ENCODE assay signal across 22 mouse cellular contexts in genomic region chr4:73748219-73748618, GRCm38 (mm10). TPM values are rescaled to one million over a fixed set of nuclear protein-coding genes. Genes with fewer than 3 reads are reported as not detected.
DNase-seq lines count a peak whose midpoint lies in the region; TF ChIP-seq lines count a peak whose summit lies in the region.
"Had no signal": no experiment of that assay in that cellular context is flagged by ENCODE, and none has a peak within 500 bp of the region (broad histone marks: within the 10 kb centered on the region; RNA-seq: fewer than 3 reads in every experiment).

No protein-coding gene starts in this region.

- peak; percentile 91 for TF ChIP-seq EP300 in CH12.LX (IDR thresholded peaks at IDR 0.05; ENCODE audit: low read length)

- no peak for TF ChIP-seq CTCF in CH12.LX (conservative IDR thresholded peaks at IDR 0.05 in 1 of 2, IDR thresholded peaks at IDR 0.05 in 1 of 2; ENCODE audit: low read depth in 2 of 2, low read length in 2 of 2)

- TF ChIP-seq POLR2A in CH12.LX (IDR thresholded peaks at IDR 0.05; ENCODE audit: low read depth, low read length), result no peak

- H3K9ac ChIP-seq in CH12.LX (ENCODE audit: insufficient read depth, low read depth), result no peak overlapping the region
- H3K9ac ChIP-seq: embryonic facial prominence, embryonic 12.5 days; forebrain, embryonic 13.5 days; forebrain, embryonic 15.5 days; forebrain, postnatal 0 days had no signal

- TF ChIP-seq RAD21 in CH12.LX (IDR thresholded peaks at IDR 0.05; ENCODE audit: low read depth, low read length), result no peak

- H3K27ac ChIP-seq in CH12.LX (ENCODE audit: insufficient read depth, low read depth), result no peak overlapping the region
- H3K27ac ChIP-seq: embryonic facial prominence, embryonic 10.5 days; embryonic facial prominence, embryonic 12.5 days; forebrain, embryonic 13.5 days; forebrain, embryonic 15.5 days had no signal

- H3K4me1 ChIP-seq in CH12.LX (ENCODE audit: control insufficient read depth in 1 of 2, insufficient read depth in 2 of 2), result 0 out of 4 replicates have a peak, but pooled peaks cover 0 to 2% of the 10 kb centered on the region in 2 experiments
- H3K4me1 ChIP-seq: embryonic facial prominence, embryonic 10.5 days; embryonic facial prominence, embryonic 12.5 days; forebrain, embryonic 13.5 days; forebrain, embryonic 15.5 days had no signal

- no peaks in the 10 kb centered on the region for H3K79me2 ChIP-seq in CH12.LX (replicated peaks; ENCODE audit: control insufficient read depth, extremely low read depth, insufficient read depth, poor library complexity, severe bottlenecking)

- H3K27me3 ChIP-seq in CH12.LX (replicated peaks), result no peaks in the 10 kb centered on the region
- H3K27me3 ChIP-seq: embryonic facial prominence, embryonic 12.5 days; forebrain, embryonic 13.5 days; forebrain, embryonic 15.5 days had no signal

- H3K4me2 ChIP-seq in CH12.LX (ENCODE audit: insufficient read depth, low read depth, poor library complexity, severe bottlenecking), result peak overlapping the region; percentile 60
- H3K4me2 ChIP-seq: embryonic facial prominence, embryonic 12.5 days; forebrain, embryonic 13.5 days; forebrain, embryonic 15.5 days had no signal

- H3K4me3 ChIP-seq in CH12.LX (replicated peaks in 1 of 3; ENCODE audit: low read depth in 2 of 3, low read length in 2 of 3, poor library complexity in 1 of 3), result no peak overlapping the region
- H3K4me3 ChIP-seq: embryonic facial prominence, embryonic 10.5 days; embryonic facial prominence, embryonic 12.5 days; forebrain, embryonic 13.5 days; forebrain, embryonic 15.5 days had no signal

- dilution Hi-C loops in CH12.LX (cut with MboI; ENCODE audit: extremely low pct_ligation_motif_present, extremely low pct_unique_long_range_greater_than_20kb, low sequenced_read_pairs), result no loop called here

- no peaks in the 10 kb centered on the region for H3K36me3 ChIP-seq in CH12.LX (replicated peaks in 1 of 2; ENCODE audit: control insufficient read depth in 1 of 2, insufficient read depth in 1 of 2, low read length in 1 of 2)
- H3K36me3 ChIP-seq: embryonic facial prominence, embryonic 10.5 days; embryonic facial prominence, embryonic 12.5 days; forebrain, embryonic 15.5 days had no signal

- peak; percentile 6 for DNase-seq in adrenal gland, postnatal 10 days
- DNase-seq in adrenal gland, postnatal 4 days (ENCODE audit: low spot score in 2 of 2), result no peak
- DNase-seq in 416B (ENCODE audit: low read depth) (peak; percentile 0), CH12.LX (ENCODE audit: extremely low read depth) (no peak)
- no peak for DNase-seq in gastrocnemius, postnatal 4 days (ENCODE audit: low spot score in 2 of 2)
- no peak for DNase-seq in cerebellum, postnatal 10 days
- DNase-seq: adrenal gland, adult 8-10 months; adrenal gland, postnatal 36 days; B cell, adult 2 months; cerebellum, adult 11 months; cerebellum, adult 18-20 months; cerebellum, adult 8-10 months; cerebellum, adult 9-11 months; cerebellum, postnatal 25 days; forebrain, postnatal 0 days had no signal

- peaks cover 26% of the 10 kb centered on the region for H3K9me3 ChIP-seq in CH12.LX (replicated peaks; ENCODE audit: low read length)
- H3K9me3 ChIP-seq: embryonic facial prominence, embryonic 10.5 days; embryonic facial prominence, embryonic 12.5 days; forebrain, embryonic 13.5 days; forebrain, embryonic 15.5 days had no signal

- in situ Hi-C loops in CH12.LX (cut with MboI; ENCODE audit: low pct_ligation_motif_present, low pct_unique_long_range_greater_than_20kb, low sequenced_read_pairs), result no loop called here

TF ChIP-seq in CH12.LX, 34 proteins besides CTCF, POLR2A, EP300 and RAD21:
- TF ChIP-seq USF1 (IDR thresholded peaks at IDR 0.05; ENCODE audit: low read depth, low read length) (no peak), GABPA (IDR thresholded peaks at IDR 0.05; ENCODE audit: insufficient replicate concordance, low read depth, low read length) (no peak), USF2 (conservative IDR thresholded peaks at IDR 0.05; ENCODE audit: low read depth, low read length) (no peak), ZNF384 (IDR thresholded peaks at IDR 0.05; ENCODE audit: low read depth, low read length) (no peak), SIN3A (IDR thresholded peaks at IDR 0.05; ENCODE audit: low read length) (no peak), MYC (IDR thresholded peaks at IDR 0.05; ENCODE audit: low read depth, low read length) (peak; percentile 59; the same call in 1 of the 2 replicates), UBTF (IDR thresholded peaks at IDR 0.05; ENCODE audit: low read depth, low read length) (no peak), MAX (IDR thresholded peaks at IDR 0.05; ENCODE audit: low read length) (no peak), SMC3 (IDR thresholded peaks at IDR 0.05; ENCODE audit: low read depth, low read length) (no peak), TBP (conservative IDR thresholded peaks at IDR 0.05; ENCODE audit: low read depth, low read length) (0 out of 2 replicates have a peak, but pooled peaks have one; percentile 21), CHD2 (IDR thresholded peaks at IDR 0.05; ENCODE audit: low read length) (peak; percentile 53), ZKSCAN1 (IDR thresholded peaks at IDR 0.05; ENCODE audit: borderline replicate concordance, low read depth, low read length) (no peak), HCFC1 (IDR thresholded peaks at IDR 0.05; ENCODE audit: low read depth, low read length) (no peak), KAT2A (IDR thresholded peaks at IDR 0.05; ENCODE audit: insufficient replicate concordance, low read length) (no peak), NELFE (IDR thresholded peaks at IDR 0.05; ENCODE audit: low read depth, low read length) (no peak), RCOR1 (conservative IDR thresholded peaks at IDR 0.05; ENCODE audit: low read depth, low read length) (0 out of 2 replicates have a peak, but pooled peaks have one; percentile 72), POLR2AphosphoS2 (IDR thresholded peaks at IDR 0.05; ENCODE audit: low read depth, low read length) (no peak), IRF4 (IDR thresholded peaks at IDR 0.05; ENCODE audit: low read depth, low read length) (peak; percentile 97), E2F4 (IDR thresholded peaks at IDR 0.05; ENCODE audit: insufficient replicate concordance, low read depth, low read length) (no peak), CHD1 (IDR thresholded peaks at IDR 0.05; ENCODE audit: low read depth, low read length) (no peak), MEF2A (IDR thresholded peaks at IDR 0.05; ENCODE audit: borderline replicate concordance, low read depth, low read length) (peak; percentile 72; the same call in 1 of the 2 replicates), MAFK (IDR thresholded peaks at IDR 0.05; ENCODE audit: insufficient replicate concordance, low read length) (no peak), ZMIZ1 (IDR thresholded peaks at IDR 0.05; ENCODE audit: low read depth, low read length) (no peak), NRF1 (IDR thresholded peaks at IDR 0.05; ENCODE audit: low read depth, low read length) (no peak), MXI1 (IDR thresholded peaks at IDR 0.05; ENCODE audit: low read depth, low read length) (0 out of 2 replicates have a peak, but pooled peaks have one; percentile 24), JUND (conservative IDR thresholded peaks at IDR 0.05; ENCODE audit: low read depth, low read length) (peak; percentile 91), ZC3H11A (IDR thresholded peaks at IDR 0.05; ENCODE audit: low read depth, low read length) (no peak), PAX5 (IDR thresholded peaks at IDR 0.05; ENCODE audit: low read length) (no peak), MAZ (IDR thresholded peaks at IDR 0.05; ENCODE audit: low read depth, low read length) (no peak), TCF12 (IDR thresholded peaks at IDR 0.05; ENCODE audit: low read depth, low read length) (peak; percentile 49; the same call in 1 of the 2 replicates), ELF1 (IDR thresholded peaks at IDR 0.05; ENCODE audit: low read depth, low read length) (no peak), JUN (IDR thresholded peaks at IDR 0.05; ENCODE audit: insufficient read depth, low read depth, low read length) (peak; percentile 85), BHLHE40 (IDR thresholded peaks at IDR 0.05; ENCODE audit: low read depth, low read length) (peak; percentile 62), ETS1 (conservative IDR thresholded peaks at IDR 0.05; ENCODE audit: low read depth, low read length) (no peak; the same call in 1 of the 2 replicates)
TF ChIP-seq in CH12.LX: peak in this region for 11.

RNA-seq across cellular contexts. Expression of gene Rasef, which starts 42.6 kb away (rescaled TPM):
- under 1 TPM; 0.18 to 0.24 TPM for total RNA-seq in adrenal gland, postnatal 10 days (2021)
- total RNA-seq in adrenal gland, postnatal 4 days (2021), result under 1 TPM; 0.11 to 0.92 TPM
- 1.6 and 2.9 TPM in 2 replicates for total RNA-seq in CH12.LX (2012; rRNA removed)
- 0.11 and 0.20 TPM in 2 replicates for total RNA-seq in CH12.LX (2014; rRNA removed)
- 0.11 and 0.16 TPM in 2 replicates for polyA plus RNA-seq in CH12.LX (2012; ENCODE audit: insufficient read length, low read depth)
- under 1 TPM; 0.22 to 0.39 TPM for total RNA-seq in gastrocnemius, postnatal 4 days (2021)
- total RNA-seq: adrenal gland, postnatal 36 days; MEL had no signal
- polyA plus RNA-seq: CD4-positive, CD25-positive, alpha-beta regulatory T cell, adult 4 months; cortical plate, adult 2 months had no signal

Comparison
In these comparisons a context has a peak if more than half of its experiments do, and no peak if none do; other contexts are left out.
1. DNase-seq: peak in adrenal gland, postnatal 10 days (single experiment) and 416B (single experiment); none in adrenal gland, postnatal 4 days (0 of 2), CH12.LX (single experiment), gastrocnemius, postnatal 4 days (0 of 2) and cerebellum, postnatal 10 days (0 of 2).